Comparison of ENCODE assay signal across 10 mouse cellular contexts in genomic region chr16:56677146-56677545, GRCm38 (mm10). TPM values are rescaled to one million over a fixed set of nuclear protein-coding genes. Genes with fewer than 3 reads are reported as not detected.
DNase-seq lines count a peak whose midpoint lies in the region; ATAC-seq lines count a peak whose summit lies in the region.
"Had no signal": no experiment of that assay in that cellular context is flagged by ENCODE, and none has a peak within 500 bp of the region (broad histone marks: within the 10 kb centered on the region; RNA-seq: fewer than 3 reads in every experiment).

No protein-coding gene starts in this region.

- DNase-seq in frontal cortex, postnatal 25 days (ENCODE audit: low spot score in 2 of 2), result no peak
- DNase-seq in midbrain, embryonic 14.5 days, result peak; percentile 66
- DNase-seq in midbrain, embryonic 11.5 days (ENCODE audit: low spot score, missing footprints), result no peak
- peak; percentile 69 for DNase-seq in embryonic facial prominence, embryonic 14.5 days (ENCODE audit: low spot score)
- DNase-seq in left cerebral cortex, postnatal 25 days (ENCODE audit: low spot score in 2 of 2), result peak; percentile 49 to 77
- DNase-seq in urinary bladder, postnatal 25 days (ENCODE audit: low spot score), result no peak
- no peak for DNase-seq in spleen, postnatal 14 days (ENCODE audit: low spot score in 2 of 2)

- H3K27me3 ChIP-seq in midbrain, embryonic 14.5 days (ENCODE audit: control insufficient read depth, insufficient read depth, low read length), result no peaks in the 10 kb centered on the region
- H3K27me3 ChIP-seq in midbrain, embryonic 11.5 days (ENCODE audit: control insufficient read depth, insufficient read depth, low read length), result no peaks in the 10 kb centered on the region
- H3K27me3 ChIP-seq in embryonic facial prominence, embryonic 14.5 days (replicated peaks; ENCODE audit: control insufficient read depth, insufficient read depth, low read length), result no peaks in the 10 kb centered on the region
- H3K27me3 ChIP-seq: embryonic facial prominence, embryonic 15.5 days; neural tube, embryonic 13.5 days had no signal

- 76% methylated on average over 4 of the region's 4 CpGs for WGBS in midbrain, embryonic 14.5 days
- WGBS in midbrain, embryonic 11.5 days, result 65% methylated on average over 4 of the region's 4 CpGs
- 58% methylated on average over 4 of the region's 4 CpGs for WGBS in embryonic facial prominence, embryonic 14.5 days

- no peaks in the 10 kb centered on the region for H3K36me3 ChIP-seq in midbrain, embryonic 14.5 days (ENCODE audit: control insufficient read depth, insufficient read depth, low read length)
- no peaks in the 10 kb centered on the region for H3K36me3 ChIP-seq in midbrain, embryonic 11.5 days (ENCODE audit: control insufficient read depth, insufficient read depth, low read length)
- no peaks in the 10 kb centered on the region for H3K36me3 ChIP-seq in embryonic facial prominence, embryonic 14.5 days (ENCODE audit: control insufficient read depth, insufficient read depth, low read length)
- H3K36me3 ChIP-seq: embryonic facial prominence, embryonic 15.5 days; neural tube, embryonic 13.5 days had no signal

- H3K4me2 ChIP-seq in midbrain, embryonic 14.5 days (ENCODE audit: low read length), result no peak overlapping the region
- no peak overlapping the region for H3K4me2 ChIP-seq in midbrain, embryonic 11.5 days
- H3K4me2 ChIP-seq in embryonic facial prominence, embryonic 14.5 days (ENCODE audit: low read depth, low read length), result no peak overlapping the region
- H3K4me2 ChIP-seq: embryonic facial prominence, embryonic 15.5 days; neural tube, embryonic 13.5 days had no signal

- H3K9ac ChIP-seq in midbrain, embryonic 14.5 days (replicated peaks; ENCODE audit: low read length), result no peak overlapping the region
- H3K9ac ChIP-seq in midbrain, embryonic 11.5 days (ENCODE audit: low read length), result no peak overlapping the region
- H3K9ac ChIP-seq in embryonic facial prominence, embryonic 14.5 days (ENCODE audit: low read depth, low read length), result no peak overlapping the region
- H3K9ac ChIP-seq: embryonic facial prominence, embryonic 15.5 days; neural tube, embryonic 13.5 days had no signal

- no peak overlapping the region for H3K4me3 ChIP-seq in midbrain, embryonic 14.5 days (replicated peaks; ENCODE audit: low read depth, low read length)
- no peak overlapping the region for H3K4me3 ChIP-seq in midbrain, embryonic 11.5 days (ENCODE audit: low read depth, low read length)
- H3K4me3 ChIP-seq in embryonic facial prominence, embryonic 14.5 days (ENCODE audit: low read depth, low read length), result no peak overlapping the region
- H3K4me3 ChIP-seq: embryonic facial prominence, embryonic 15.5 days; neural tube, embryonic 13.5 days had no signal

- H3K9me3 ChIP-seq in midbrain, embryonic 14.5 days (ENCODE audit: control insufficient read depth, low read length), result no peaks in the 10 kb centered on the region
- H3K9me3 ChIP-seq in midbrain, embryonic 11.5 days (ENCODE audit: control insufficient read depth, low read length), result no peaks in the 10 kb centered on the region
- no peaks in the 10 kb centered on the region for H3K9me3 ChIP-seq in embryonic facial prominence, embryonic 14.5 days (ENCODE audit: control insufficient read depth, low read length)
- H3K9me3 ChIP-seq: embryonic facial prominence, embryonic 15.5 days; neural tube, embryonic 13.5 days had no signal

- H3K27ac ChIP-seq in midbrain, embryonic 14.5 days (replicated peaks; ENCODE audit: low read depth, low read length), result no peak overlapping the region
- no peak overlapping the region for H3K27ac ChIP-seq in midbrain, embryonic 11.5 days (ENCODE audit: low read depth, low read length)
- H3K27ac ChIP-seq in embryonic facial prominence, embryonic 14.5 days (replicated peaks; ENCODE audit: low read depth, low read length), result no peak overlapping the region
- H3K27ac ChIP-seq: embryonic facial prominence, embryonic 15.5 days; neural tube, embryonic 13.5 days had no signal

- intact Hi-C loops in left cerebral cortex, postnatal 25 days (cut with DNase I), result loop anchor here (2.0 to 10.0 kb wide), 3 partner anchors 142 to 505 kb away; no protein-coding TSS in a partner anchor

- ATAC-seq in frontal cortex, adult (ENCODE audit: low TSS enrichment), result peak; percentile 99
- ATAC-seq in midbrain, embryonic 14.5 days (ENCODE audit: low FRiP score, low TSS enrichment), result 0 out of 2 replicates have a peak, but pooled peaks have one; percentile 53
- ATAC-seq in midbrain, embryonic 11.5 days (ENCODE audit: low FRiP score), result no peak
- ATAC-seq in embryonic facial prominence, embryonic 14.5 days (ENCODE audit: low read depth), result no peak

- no peaks in the 10 kb centered on the region for H3K4me1 ChIP-seq in midbrain, embryonic 14.5 days (ENCODE audit: control insufficient read depth, insufficient read depth, low read length)
- no peaks in the 10 kb centered on the region; the same call in 1 of the 2 replicates for H3K4me1 ChIP-seq in midbrain, embryonic 11.5 days (ENCODE audit: control insufficient read depth, insufficient read depth, low read length)
- no peaks in the 10 kb centered on the region for H3K4me1 ChIP-seq in embryonic facial prominence, embryonic 14.5 days (ENCODE audit: control insufficient read depth, insufficient read depth, low read length)
- H3K4me1 ChIP-seq: embryonic facial prominence, embryonic 15.5 days; neural tube, embryonic 13.5 days had no signal

RNA-seq across cellular contexts. Expression of gene Tfg, which starts 40.1 kb away (rescaled TPM):
- 164 and 171 TPM in 2 replicates for polyA plus RNA-seq in midbrain, embryonic 14.5 days (2014; fragmentation: Nextera tagmentation; extraction: Ambion mirVana)
- polyA plus RNA-seq in midbrain, embryonic 11.5 days (2014; fragmentation: Nextera tagmentation; extraction: Ambion mirVana), result 248 and 257 TPM in 2 replicates
- 157 and 159 TPM in 2 replicates for polyA plus RNA-seq in embryonic facial prominence, embryonic 14.5 days (2014; fragmentation: Nextera tagmentation; extraction: Ambion mirVana)
- total RNA-seq in left cerebral cortex, postnatal 25 days (2021), result 10 to 100 TPM; 55.1 to 56.9 TPM

Comparison
In these comparisons a context has a peak if more than half of its experiments do, and no peak if none do; other contexts are left out.
1. ATAC-seq: peak in frontal cortex, adult (single experiment) and midbrain, embryonic 14.5 days (single experiment); none in midbrain, embryonic 11.5 days (single experiment) and embryonic facial prominence, embryonic 14.5 days (single experiment).
2. DNase-seq: peak in midbrain, embryonic 14.5 days (single experiment), embryonic facial prominence, embryonic 14.5 days (single experiment) and left cerebral cortex, postnatal 25 days (2 of 2); none in frontal cortex, postnatal 25 days (0 of 2), midbrain, embryonic 11.5 days (single experiment), urinary bladder, postnatal 25 days (single experiment) and spleen, postnatal 14 days (0 of 2).